Mouse (Mus musculus): ENCODE data around the gene Mrpl39.
A peak's percentile ranks its signal among the peaks of the same experiment; 100 is the strongest.

DNA sequence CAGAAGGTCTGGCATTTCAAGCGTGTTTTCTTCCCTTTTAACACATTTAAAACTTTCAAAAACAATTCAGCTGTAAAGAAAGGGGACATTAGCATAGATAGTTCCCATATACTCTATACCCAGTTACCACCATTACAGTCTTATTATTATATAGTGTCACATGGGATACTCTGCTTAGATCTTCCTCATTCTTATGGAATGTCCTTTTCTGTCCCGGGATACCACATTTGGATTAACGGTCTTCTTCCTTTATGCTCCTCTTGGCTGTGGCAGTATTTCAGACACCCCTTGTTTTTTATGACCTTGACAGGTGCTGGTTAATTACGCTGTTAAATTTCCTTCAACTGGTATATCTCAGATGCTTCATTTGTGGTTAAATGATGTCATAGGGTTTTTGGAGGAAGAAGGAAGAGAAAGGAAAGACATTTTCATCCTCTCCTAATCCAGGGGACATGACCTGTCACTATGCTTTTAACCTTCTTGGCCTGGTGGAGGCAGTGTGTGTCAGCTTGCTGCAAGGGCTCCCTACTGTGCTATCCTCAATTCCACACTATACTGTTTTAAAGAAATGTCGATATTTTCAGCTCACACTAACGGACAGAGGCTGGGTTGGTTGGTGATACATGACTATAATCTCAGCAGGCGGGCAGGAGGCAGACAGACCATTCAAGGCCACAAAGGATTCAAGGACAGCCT lies 40.7 kb upstream of the Mrpl39 start:
- TF ChIP-seq POLR2A (IDR thresholded peaks at IDR 0.05; ENCODE audit: extremely low read depth, insufficient read depth, low read length) (no peak), CTCF (IDR thresholded peaks at IDR 0.05; ENCODE audit: low read depth, low read length) (peak; percentile 31; the same call in 1 of the 2 replicates)

All from liver, adult 2 months (tissue).